Mouse (Mus musculus) stomach, postnatal 0 days (tissue): ENCODE results near the gene Prpf40a. TPM values are rescaled to one million over a fixed set of nuclear protein-coding genes. Genes with fewer than 3 reads are reported as not detected.

Source experiments
- ATAC-seq: fragments of 200-750 bp; cut with Nextera tagmentation; 2 replicates; pipeline ENCODE4 v1.8.0; 2017; ENCODE audit not compliant: low FRiP score, low TSS enrichment
- DNase-seq: peaks from one replicate; pipeline ENCODE4 v3.0.0-alpha.2; 2016; ENCODE audit warnings: low spot score
- H3K27ac ChIP-seq: fragments of 300-500 bp; sonication (generic); replicated peaks from 2 replicates; pipeline ENCODE4 v1.5.1; 2014; ENCODE audit warnings: mild to moderate bottlenecking, control low read depth
- H3K27me3 ChIP-seq: fragments of 300-500 bp; sonication (generic); 2 replicates; pipeline ENCODE4 v1.6.1; 2014; ENCODE audit warnings: low read length; ENCODE audit not compliant: control insufficient read depth, insufficient read depth
- H3K36me3 ChIP-seq: fragments of 300-500 bp; sonication (generic); 2 replicates; pipeline ENCODE4 v1.6.1; 2014; ENCODE audit warnings: low read length, mixed read lengths; ENCODE audit not compliant: control insufficient read depth, insufficient read depth
- H3K4me1 ChIP-seq: fragments of 300-500 bp; sonication (generic); replicated peaks from 2 replicates; pipeline ENCODE4 v1.6.1; 2014; ENCODE audit warnings: antibody characterized with exemption; ENCODE audit not compliant: control insufficient read depth, insufficient read depth
- H3K4me2 ChIP-seq: fragments of 300-500 bp; sonication (generic); replicated peaks from 2 replicates; pipeline ENCODE4 v1.6.1; 2014; ENCODE audit warnings: low read depth, mild to moderate bottlenecking, control low read depth, moderate library complexity
- H3K4me3 ChIP-seq: fragments of 300-500 bp; sonication (generic); 2 replicates; pipeline ENCODE4 v1.5.1; 2014; ENCODE audit warnings: low read depth, low read length, control low read depth
- H3K9ac ChIP-seq: fragments of 300-500 bp; sonication (generic); 2 replicates; pipeline ENCODE4 v1.6.1; 2014; ENCODE audit warnings: mild to moderate bottlenecking, low read length, control low read depth, mixed read lengths
- H3K9me3 ChIP-seq: fragments of 300-500 bp; sonication (generic); 2 replicates; pipeline ENCODE4 v1.6.1; 2016; ENCODE audit warnings: low read length; ENCODE audit not compliant: control insufficient read depth
- CTCF ChIP-seq: IDR thresholded peaks from 2 replicates; pipeline ENCODE4 v1.5.1; 2016; ENCODE audit warnings: antibody characterized with exemption, low read depth, mild to moderate bottlenecking, moderate library complexity
- EP300 ChIP-seq: optimal IDR thresholded peaks from 2 replicates; pipeline ENCODE3; 2016; ENCODE audit warnings: antibody characterized with exemption
- WGBS: fragments of 180-500 bp; shearing (Covaris S2); extraction: QIAGEN DNeasy Blood & Tissue Kit; methylation state at CpG from one replicate; pipeline ENCODE4 v1.1.7; 2014; 5-methylcytosine and 5-hydroxymethylcytosine counted together
- polyA plus RNA-seq: library from polyadenylated mRNA; unstranded; fragments of >200 nt; fragmentation: Nextera tagmentation; extraction: Ambion mirVana; gene quantifications from 2 replicates; pipeline ENCODE4 v1.2.1, GENCODE M21; 2015

Gene Prpf40a
- polyA plus RNA-seq, 1 experiment from 2014 or later: 72.6 TPM

GRCm38 (mm10) chr2:53179876-53180275, 11.2 kb downstream of the Prpf40a start:
- Histone ChIP-seq H3K9ac (no peak overlapping the region), H3K9me3 (no peaks in the 10 kb centered on the region), H3K36me3 (0 out of 2 replicates have a peak, but pooled peaks cover 2% of the 10 kb centered on the region), H3K27ac (no peak overlapping the region), H3K4me3 (no peak overlapping the region), H3K4me2 (no peak overlapping the region), H3K27me3 (no peaks in the 10 kb centered on the region), H3K4me1 (no peaks in the 10 kb centered on the region)
- ATAC-seq (no peak), DNase-seq (no peak)
- TF ChIP-seq CTCF: no peak
- no peak for TF ChIP-seq EP300

GRCm38 (mm10) chr2:53178966-53179365, 12.1 kb downstream of the Prpf40a start:
- Histone ChIP-seq H3K9ac (no peak overlapping the region), H3K27me3 (no peaks in the 10 kb centered on the region), H3K4me3 (no peak overlapping the region), H3K9me3 (no peaks in the 10 kb centered on the region), H3K36me3 (0 out of 2 replicates have a peak, but pooled peaks cover 2% of the 10 kb centered on the region), H3K4me1 (no peaks in the 10 kb centered on the region), H3K27ac (no peak overlapping the region), H3K4me2 (no peak overlapping the region)
- WGBS: 81% methylated on average over 3 of the region's 3 CpGs
- ATAC-seq: no peak
- TF ChIP-seq CTCF (no peak), EP300 (no peak)
- no peak for DNase-seq

GRCm38 (mm10) chr2:53173966-53174365, 17.1 kb downstream of the Prpf40a start:
- ATAC-seq (no peak), DNase-seq (no peak)
- no peak overlapping the region for H3K27ac ChIP-seq
- no peak overlapping the region for H3K4me3 ChIP-seq
- 0 out of 2 replicates have a peak, but pooled peaks cover 2% of the 10 kb centered on the region for H3K36me3 ChIP-seq
- no peak overlapping the region for H3K9ac ChIP-seq
- TF ChIP-seq CTCF (no peak), EP300 (no peak)
- no peaks in the 10 kb centered on the region for H3K9me3 ChIP-seq
- no peak overlapping the region for H3K4me2 ChIP-seq
- H3K4me1 ChIP-seq: no peaks in the 10 kb centered on the region
- no peaks in the 10 kb centered on the region for H3K27me3 ChIP-seq

DNA sequence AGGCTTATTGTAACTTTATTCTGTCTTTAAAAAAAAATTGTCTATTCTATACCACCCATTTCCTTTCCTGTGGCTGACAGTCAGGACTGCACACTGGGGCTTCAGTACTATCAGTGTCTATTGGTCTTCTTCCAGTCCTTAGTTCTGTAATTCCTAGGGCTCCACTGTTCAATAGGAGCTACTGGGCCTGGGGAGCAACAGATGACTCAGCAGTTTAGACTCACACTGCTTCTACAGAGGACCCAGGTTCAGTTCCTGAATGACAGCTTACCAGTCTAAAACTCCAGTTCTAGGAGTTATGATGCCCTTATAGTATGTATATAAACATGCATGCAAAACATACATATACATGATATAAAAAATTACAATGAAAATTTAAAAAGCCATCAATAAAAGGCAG, 44.2 kb downstream of the Prpf40a start:
- no peaks in the 10 kb centered on the region for H3K27me3 ChIP-seq
- no peak overlapping the region for H3K4me3 ChIP-seq
- no peak overlapping the region for H3K4me2 ChIP-seq
- no peaks in the 10 kb centered on the region for H3K9me3 ChIP-seq
- DNase-seq: no peak
- TF ChIP-seq CTCF (no peak), EP300 (no peak)
- H3K9ac ChIP-seq: no peak overlapping the region
- peaks cover 6% of the 10 kb centered on the region; the same call in 1 of the 2 replicates for H3K36me3 ChIP-seq
- H3K4me1 ChIP-seq: no peaks in the 10 kb centered on the region
- H3K27ac ChIP-seq: no peak overlapping the region
- ATAC-seq: no peak

DNA sequence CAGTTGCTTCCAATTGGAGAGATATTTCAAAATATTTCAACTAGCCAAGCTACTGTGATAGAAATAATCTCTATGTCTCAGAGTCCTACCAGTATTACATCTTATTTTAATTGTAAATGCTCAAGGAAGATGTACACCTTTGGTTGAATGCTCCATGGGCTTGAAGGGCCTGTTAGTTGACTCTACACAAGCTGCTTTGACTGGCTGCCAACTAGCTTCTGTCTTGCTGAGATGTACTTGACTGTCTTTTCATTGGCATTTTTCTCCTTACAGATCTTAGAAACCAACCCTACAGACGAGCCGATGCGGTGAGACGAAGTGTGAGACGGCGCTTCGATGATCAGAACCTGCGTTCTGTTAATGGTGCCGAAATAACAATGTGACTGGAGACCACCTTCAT, 59.5 kb downstream of the Prpf40a start:
- no peak for TF ChIP-seq CTCF
- TF ChIP-seq EP300: no peak
- WGBS: 95% methylated on average over 9 of the region's 9 CpGs
- H3K9ac ChIP-seq: no peak overlapping the region
- no peaks in the 10 kb centered on the region for H3K9me3 ChIP-seq
- no peak overlapping the region for H3K4me2 ChIP-seq
- H3K4me1 ChIP-seq: no peaks in the 10 kb centered on the region
- H3K36me3 ChIP-seq: no peaks in the 10 kb centered on the region
- H3K27me3 ChIP-seq: no peaks in the 10 kb centered on the region
- H3K27ac ChIP-seq: no peak overlapping the region
- no peak overlapping the region for H3K4me3 ChIP-seq
- ATAC-seq: no peak
- no peak for DNase-seq

DNA sequence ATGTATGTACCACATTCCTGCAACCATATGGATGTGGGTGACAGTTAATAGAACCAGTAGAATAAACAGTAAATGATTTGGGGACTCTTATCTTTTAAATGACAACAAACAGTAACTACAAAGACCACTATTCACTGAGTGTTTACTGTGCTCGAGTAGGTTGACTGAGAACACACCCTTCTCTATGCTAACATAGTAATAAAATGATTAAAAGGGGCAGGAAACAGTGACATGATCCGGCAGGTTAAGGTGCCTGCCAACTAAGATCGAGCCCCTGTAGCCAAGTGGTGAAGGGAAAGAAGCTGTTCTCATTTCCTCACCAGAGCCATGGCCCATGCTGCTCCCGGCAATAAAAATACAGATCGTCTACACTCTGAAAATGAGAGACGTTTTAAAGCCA, 62.0 kb downstream of the Prpf40a start:
- 0 out of 2 replicates have a peak, but pooled peaks cover 3% of the 10 kb centered on the region for H3K36me3 ChIP-seq
- H3K4me1 ChIP-seq: no peaks in the 10 kb centered on the region
- H3K4me3 ChIP-seq: no peak overlapping the region
- no peak for TF ChIP-seq EP300
- TF ChIP-seq CTCF: no peak
- DNase-seq (no peak), ATAC-seq (peak; percentile 59; the same call in 1 of the 2 replicates)
- H3K4me2 ChIP-seq: no peak overlapping the region
- H3K9ac ChIP-seq: no peak overlapping the region
- no peak overlapping the region for H3K27ac ChIP-seq
- no peaks in the 10 kb centered on the region for H3K27me3 ChIP-seq
- 50% methylated on average over 6 of the region's 6 CpGs for WGBS
- H3K9me3 ChIP-seq: no peaks in the 10 kb centered on the region
